Mouse (Mus musculus): ENCODE data around the gene Tmco5.
"Not testable (repeated sequence)": the region's sequence is repeated elsewhere in the genome, so short reads cannot be mapped to it uniquely, and the experiment has no call there.

DNA sequence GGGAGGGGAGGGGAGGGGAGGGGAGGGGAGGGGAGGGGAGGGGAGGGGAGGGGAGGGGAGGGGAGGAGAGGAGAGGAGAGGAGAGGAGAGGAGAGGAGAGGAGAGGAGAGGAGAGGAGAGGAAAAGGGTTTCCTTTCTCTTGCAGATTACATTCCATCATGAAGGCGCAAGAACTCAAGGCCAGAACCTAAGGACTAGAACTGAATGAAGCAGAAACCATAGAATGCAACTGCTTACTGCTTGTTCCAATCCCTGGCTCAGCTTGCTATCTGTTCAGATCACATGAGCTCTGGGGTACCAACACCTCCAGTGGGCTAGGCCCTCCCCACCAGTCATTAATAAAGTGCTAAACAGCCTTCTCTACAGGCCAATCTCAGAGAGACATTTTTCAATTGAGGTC is 55.7 kb downstream of the Tmco5 start:
- TF ChIP-seq CTCF (IDR thresholded peaks at IDR 0.05; ENCODE audit: borderline replicate concordance, insufficient read depth, low read depth, low read length); POLR2A (IDR thresholded peaks at IDR 0.05; ENCODE audit: borderline replicate concordance, insufficient read depth, low read length): not testable (repeated sequence)

Data from cerebellum, adult 2 months (tissue).